In genomic region chr7:24886308-24886633, GRCm38 (mm10) we compare ENCODE assay signal across 2 mouse cellular contexts.
TF ChIP-seq lines count a peak whose summit lies in the region.

No protein-coding gene starts in this region.

TF ChIP-seq in CH12.LX, 34 proteins besides CTCF, POLR2A, EP300 and RAD21:
- TF ChIP-seq JUND (conservative IDR thresholded peaks at IDR 0.05; ENCODE audit: low read depth, low read length) (no peak), UBTF (IDR thresholded peaks at IDR 0.05; ENCODE audit: low read depth, low read length) (no peak), MAFK (IDR thresholded peaks at IDR 0.05; ENCODE audit: insufficient replicate concordance, low read length) (no peak), PAX5 (IDR thresholded peaks at IDR 0.05; ENCODE audit: low read length) (no peak), RCOR1 (conservative IDR thresholded peaks at IDR 0.05; ENCODE audit: low read depth, low read length) (no peak), IRF4 (IDR thresholded peaks at IDR 0.05; ENCODE audit: low read depth, low read length) (no peak), NRF1 (IDR thresholded peaks at IDR 0.05; ENCODE audit: low read depth, low read length) (no peak), NELFE (IDR thresholded peaks at IDR 0.05; ENCODE audit: low read depth, low read length) (no peak), ZKSCAN1 (IDR thresholded peaks at IDR 0.05; ENCODE audit: borderline replicate concordance, low read depth, low read length) (no peak), GABPA (IDR thresholded peaks at IDR 0.05; ENCODE audit: insufficient replicate concordance, low read depth, low read length) (no peak), USF1 (IDR thresholded peaks at IDR 0.05; ENCODE audit: low read depth, low read length) (no peak), E2F4 (IDR thresholded peaks at IDR 0.05; ENCODE audit: insufficient replicate concordance, low read depth, low read length) (no peak), SMC3 (IDR thresholded peaks at IDR 0.05; ENCODE audit: low read depth, low read length) (no peak), SIN3A (IDR thresholded peaks at IDR 0.05; ENCODE audit: low read length) (no peak), ELF1 (IDR thresholded peaks at IDR 0.05; ENCODE audit: low read depth, low read length) (no peak), ZMIZ1 (IDR thresholded peaks at IDR 0.05; ENCODE audit: low read depth, low read length) (no peak), MYC (IDR thresholded peaks at IDR 0.05; ENCODE audit: low read depth, low read length) (no peak)
TF ChIP-seq in CH12.LX: peak in this region for 0.

TF ChIP-seq in MEL, 35 proteins besides CTCF, POLR2A, EP300 and RAD21:
- TF ChIP-seq UBTF (IDR thresholded peaks at IDR 0.05; ENCODE audit: borderline replicate concordance, insufficient read depth, low read depth, low read length) (no peak), BHLHE40 (IDR thresholded peaks at IDR 0.05; ENCODE audit: borderline replicate concordance, low read depth, low read length) (no peak), ZKSCAN1 (IDR thresholded peaks at IDR 0.05; ENCODE audit: low read depth, low read length) (no peak), CHD1 (IDR thresholded peaks at IDR 0.05; ENCODE audit: low read depth, low read length) (no peak), NRF1 (IDR thresholded peaks at IDR 0.05; ENCODE audit: insufficient read depth, low read depth, low read length, poor library complexity, severe bottlenecking) (no peak), MAX (IDR thresholded peaks at IDR 0.05; ENCODE audit: low read length) (no peak), MAZ (IDR thresholded peaks at IDR 0.05; ENCODE audit: low read depth, low read length) (no peak), SIN3A (IDR thresholded peaks at IDR 0.05; ENCODE audit: low read length) (no peak), MYB (IDR thresholded peaks at IDR 0.05; ENCODE audit: low read depth, low read length) (no peak), USF1 (IDR thresholded peaks at IDR 0.05; ENCODE audit: low read depth, low read length) (no peak), GABPA (IDR thresholded peaks at IDR 0.05; ENCODE audit: low read depth, low read length) (no peak)
TF ChIP-seq in MEL: peak in this region for 0.
